Mouse (Mus musculus) erythroblast, embryonic 14.5 days (primary cell): ENCODE data around the gene Shb.

Experiments
- GATA1 ChIP-seq: IDR thresholded peaks from 2 replicates; pipeline ENCODE4 v1.6.1; 2012; ENCODE audit warnings: low read length, inconsistent platforms, mixed read lengths
- TAL1 ChIP-seq: IDR thresholded peaks from 3 replicates; pipeline ENCODE4 v1.6.1; 2012; ENCODE audit warnings: low read length, inconsistent platforms, mixed read lengths

DNA sequence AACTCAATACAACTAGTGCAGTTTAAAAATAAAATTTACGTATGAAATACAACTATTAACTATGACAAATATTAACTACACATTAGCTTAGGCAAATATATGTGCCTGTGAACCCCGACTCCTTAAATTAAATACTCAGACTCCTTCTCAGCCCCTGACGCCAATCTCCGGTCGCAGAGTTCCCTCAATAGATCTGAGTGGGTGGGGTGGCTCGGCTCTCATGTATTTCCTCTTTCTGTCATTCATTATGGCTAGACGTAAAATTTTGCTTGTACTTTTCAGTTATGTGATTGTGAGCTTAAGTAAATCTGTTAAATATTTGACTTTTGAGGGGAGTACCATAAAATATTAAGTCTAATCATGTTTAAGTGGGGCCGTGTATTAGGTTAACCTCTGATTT lies 139.3 kb downstream of the Shb start:
- TF ChIP-seq TAL1 (no peak), GATA1 (no peak)
